Mouse (Mus musculus): ENCODE measurements around the gene Gm20388. TPM values are rescaled to one million over a fixed set of nuclear protein-coding genes. Genes with fewer than 3 reads are reported as not detected.

Gene Gm20388
- polyA plus RNA-seq, 1 experiment from 2014 or later, result 1.4 TPM

DNA sequence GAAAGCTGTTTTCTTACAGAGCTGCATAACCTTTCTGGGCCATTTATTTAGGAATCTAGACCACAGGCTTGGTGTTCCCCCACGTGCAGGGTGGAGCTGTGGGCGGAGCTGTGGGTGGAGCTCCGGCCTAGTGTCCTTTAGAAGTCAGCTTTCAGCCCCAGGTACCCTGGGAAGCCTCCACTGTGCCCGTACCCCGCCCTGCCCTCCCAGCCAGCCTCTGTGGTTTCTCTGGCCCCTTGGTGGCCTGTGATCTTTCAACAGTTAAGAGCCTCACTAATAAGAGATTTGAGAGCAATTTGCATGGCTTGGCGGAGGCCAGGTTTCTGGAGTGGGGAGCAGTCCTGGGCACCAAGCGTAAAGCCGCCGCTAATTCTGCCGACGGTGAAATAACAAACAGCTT, 979.4 kb downstream of the Gm20388 start:
- no peaks in the 10 kb centered on the region for H3K36me3 ChIP-seq (ENCODE audit: control insufficient read depth, insufficient read depth)
- H3K27ac ChIP-seq (ENCODE audit: low read length), result no peak overlapping the region
- H3K27me3 ChIP-seq (ENCODE audit: control insufficient read depth, insufficient read depth, low read depth, low read length), result peaks cover 65% of the 10 kb centered on the region
- no peak overlapping the region for H3K9ac ChIP-seq (ENCODE audit: low read depth, low read length)
- H3K4me1 ChIP-seq (ENCODE audit: control insufficient read depth, low read depth, low read length), result no peaks in the 10 kb centered on the region
- no peak overlapping the region for H3K4me2 ChIP-seq (ENCODE audit: low read depth, low read length)
- no peaks in the 10 kb centered on the region for H3K9me3 ChIP-seq (replicated peaks; ENCODE audit: control insufficient read depth, low read length)
- no peak overlapping the region for H3K4me3 ChIP-seq (ENCODE audit: low read depth, low read length)
- ATAC-seq (ENCODE audit: low read depth), result no peak
- WGBS (ENCODE audit: insufficient replicate concordance), result 8% methylated on average over 11 of the region's 11 CpGs

DNA sequence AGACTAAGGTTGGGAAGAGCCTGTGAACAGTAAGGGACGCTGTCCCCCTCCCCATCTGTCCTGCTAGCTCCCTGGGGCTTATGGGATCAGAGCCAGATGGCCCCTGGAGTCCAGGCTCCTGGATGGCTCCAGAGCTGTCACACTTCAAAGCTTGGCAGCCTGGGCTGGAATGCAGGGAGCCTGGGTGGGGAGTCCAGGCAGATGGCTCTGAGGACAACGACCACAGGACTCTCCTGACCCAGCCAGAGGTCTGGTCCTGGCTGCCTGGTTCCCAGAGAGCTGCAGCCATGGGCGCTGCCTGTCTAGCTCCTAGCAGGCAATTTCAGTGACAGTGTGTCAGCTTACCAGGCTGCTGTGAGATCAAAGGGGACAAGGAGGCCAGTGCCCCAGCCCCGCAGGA, 984.4 kb downstream of the Gm20388 start:
- H3K9ac ChIP-seq (ENCODE audit: low read depth, low read length), result no peak overlapping the region
- H3K27ac ChIP-seq (ENCODE audit: low read length), result no peak overlapping the region
- no peak for ATAC-seq (ENCODE audit: low read depth)
- H3K9me3 ChIP-seq (replicated peaks; ENCODE audit: control insufficient read depth, low read length), result no peaks in the 10 kb centered on the region
- H3K27me3 ChIP-seq (ENCODE audit: control insufficient read depth, insufficient read depth, low read depth, low read length), result peaks cover 37% of the 10 kb centered on the region
- 9% methylated on average over 4 of the region's 4 CpGs for WGBS (ENCODE audit: insufficient replicate concordance)
- H3K4me1 ChIP-seq (ENCODE audit: control insufficient read depth, low read depth, low read length), result no peaks in the 10 kb centered on the region
- no peak overlapping the region for H3K4me2 ChIP-seq (ENCODE audit: low read depth, low read length)
- no peak overlapping the region for H3K4me3 ChIP-seq (ENCODE audit: low read depth, low read length)
- no peaks in the 10 kb centered on the region for H3K36me3 ChIP-seq (ENCODE audit: control insufficient read depth, insufficient read depth)

DNA sequence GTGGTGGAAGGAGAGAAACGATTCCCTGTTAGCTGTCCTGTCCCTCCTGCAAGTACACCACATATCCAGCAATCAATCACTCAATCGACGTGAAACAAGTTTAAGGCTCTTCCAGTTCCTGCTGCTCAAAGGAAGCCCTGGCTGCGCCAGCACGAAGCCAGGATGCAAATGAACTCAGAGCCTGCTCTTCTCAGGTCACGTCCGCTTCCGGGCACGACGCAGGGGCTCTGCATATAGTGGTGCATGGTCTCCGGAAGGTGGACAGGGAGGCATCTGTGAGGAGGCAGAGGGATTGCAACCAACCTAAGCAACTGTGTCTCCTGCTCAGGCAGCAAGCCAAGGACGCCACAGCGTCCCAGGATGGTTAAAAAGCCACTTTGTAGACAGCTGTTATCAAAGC, 985.0 kb downstream of the Gm20388 start:
- no peaks in the 10 kb centered on the region for H3K36me3 ChIP-seq (ENCODE audit: control insufficient read depth, insufficient read depth)
- no peak overlapping the region for H3K9ac ChIP-seq (ENCODE audit: low read depth, low read length)
- H3K4me3 ChIP-seq (ENCODE audit: low read depth, low read length), result no peak overlapping the region
- ATAC-seq (ENCODE audit: low read depth), result no peak
- 5% methylated on average over 13 of the region's 13 CpGs for WGBS (ENCODE audit: insufficient replicate concordance)
- H3K27ac ChIP-seq (ENCODE audit: low read length), result no peak overlapping the region
- H3K4me2 ChIP-seq (ENCODE audit: low read depth, low read length), result no peak overlapping the region
- no peaks in the 10 kb centered on the region for H3K4me1 ChIP-seq (ENCODE audit: control insufficient read depth, low read depth, low read length)
- H3K27me3 ChIP-seq (ENCODE audit: control insufficient read depth, insufficient read depth, low read depth, low read length), result peaks cover 34% of the 10 kb centered on the region
- H3K9me3 ChIP-seq (replicated peaks; ENCODE audit: control insufficient read depth, low read length), result no peaks in the 10 kb centered on the region

DNA sequence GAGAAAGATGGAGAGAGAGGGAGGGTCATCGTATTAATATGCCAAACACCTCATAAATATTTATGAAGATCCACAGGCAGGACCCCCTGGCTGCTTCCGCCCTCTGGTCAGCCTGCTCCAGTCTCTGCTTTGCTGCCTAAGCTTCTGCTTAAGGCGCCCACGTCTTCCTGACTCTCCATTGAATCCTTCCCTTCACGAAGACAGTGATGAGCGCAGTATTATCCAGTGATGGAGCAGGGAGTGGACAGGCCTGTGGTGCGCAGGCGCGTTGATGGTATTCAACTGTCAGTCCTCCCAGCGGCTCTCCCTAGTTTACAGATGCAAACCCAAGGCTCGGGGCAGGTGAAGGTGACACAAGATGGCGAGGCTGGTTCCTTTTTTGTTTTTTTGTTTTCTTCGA, 985.6 kb downstream of the Gm20388 start:
- Histone ChIP-seq H3K4me3 (ENCODE audit: low read depth, low read length) (no peak overlapping the region), H3K4me1 (ENCODE audit: control insufficient read depth, low read depth, low read length) (no peaks in the 10 kb centered on the region), H3K9me3 (replicated peaks; ENCODE audit: control insufficient read depth, low read length) (no peaks in the 10 kb centered on the region), H3K36me3 (ENCODE audit: control insufficient read depth, insufficient read depth) (no peaks in the 10 kb centered on the region), H3K4me2 (ENCODE audit: low read depth, low read length) (no peak overlapping the region), H3K9ac (ENCODE audit: low read depth, low read length) (no peak overlapping the region), H3K27me3 (ENCODE audit: control insufficient read depth, insufficient read depth, low read depth, low read length) (peaks cover 32% of the 10 kb centered on the region), H3K27ac (ENCODE audit: low read length) (no peak overlapping the region)
- no peak for ATAC-seq (ENCODE audit: low read depth)
- 29% methylated on average over 13 of the region's 13 CpGs for WGBS (ENCODE audit: insufficient replicate concordance)

DNA sequence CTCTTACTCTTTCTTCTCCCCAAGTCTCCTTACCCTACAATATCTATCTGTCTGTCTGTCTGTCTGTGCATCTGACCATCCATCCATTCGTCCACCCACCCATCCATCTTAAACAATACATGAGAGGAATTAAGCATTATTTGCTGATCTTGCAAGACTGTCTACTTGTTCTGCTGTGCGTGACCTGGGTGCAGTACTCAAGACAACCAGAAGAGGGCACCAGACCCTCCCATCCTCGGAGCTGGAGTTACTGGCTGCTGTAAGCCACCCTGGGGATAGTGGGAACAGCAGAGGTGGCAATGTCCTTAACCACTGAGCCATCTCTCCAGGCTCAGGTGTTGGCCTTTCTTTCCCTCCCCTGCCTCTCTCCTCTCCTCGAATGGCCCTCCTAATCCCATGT, 987.4 kb downstream of the Gm20388 start:
- 37% methylated on average over 4 of the region's 4 CpGs for WGBS (ENCODE audit: insufficient replicate concordance)
- Histone ChIP-seq H3K4me1 (ENCODE audit: control insufficient read depth, low read depth, low read length) (no peaks in the 10 kb centered on the region), H3K27me3 (ENCODE audit: control insufficient read depth, insufficient read depth, low read depth, low read length) (peaks cover 25% of the 10 kb centered on the region), H3K36me3 (ENCODE audit: control insufficient read depth, insufficient read depth) (no peaks in the 10 kb centered on the region), H3K4me2 (ENCODE audit: low read depth, low read length) (no peak overlapping the region), H3K9ac (ENCODE audit: low read depth, low read length) (no peak overlapping the region), H3K4me3 (ENCODE audit: low read depth, low read length) (no peak overlapping the region), H3K27ac (ENCODE audit: low read length) (no peak overlapping the region), H3K9me3 (replicated peaks; ENCODE audit: control insufficient read depth, low read length) (no peaks in the 10 kb centered on the region)
- ATAC-seq (ENCODE audit: low read depth), result no peak

DNA sequence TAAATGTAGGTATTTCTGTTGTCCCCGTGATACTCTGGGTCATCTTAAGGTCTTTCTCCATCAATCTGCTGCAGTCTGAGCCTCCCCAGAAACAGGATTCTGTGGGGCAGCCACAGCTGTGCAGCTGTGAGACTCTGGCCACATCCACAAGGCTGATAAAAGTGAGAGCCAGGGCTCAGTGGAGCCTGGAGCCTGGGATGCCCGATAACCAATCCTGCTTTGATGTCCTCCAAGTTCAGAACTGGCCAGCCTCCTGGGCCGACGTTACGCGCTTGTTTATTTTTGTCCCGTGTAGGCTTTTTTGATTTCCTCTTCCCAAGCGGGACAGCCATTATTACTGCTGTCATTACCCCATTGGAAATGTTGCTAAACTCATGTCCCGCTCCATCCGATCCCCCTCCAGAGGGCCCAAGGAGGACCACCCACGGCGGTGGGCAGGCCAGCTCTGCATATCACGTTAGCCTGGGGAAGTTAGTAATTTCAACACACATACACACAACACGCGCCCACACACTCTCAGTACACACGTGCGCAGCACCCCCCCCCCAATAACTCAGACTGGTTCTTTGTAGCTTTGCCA, 988.3 kb downstream of the Gm20388 start:
- H3K4me3 ChIP-seq (ENCODE audit: low read depth, low read length), result no peak overlapping the region
- peaks cover 19% of the 10 kb centered on the region for H3K27me3 ChIP-seq (ENCODE audit: control insufficient read depth, insufficient read depth, low read depth, low read length)
- no peak overlapping the region for H3K27ac ChIP-seq (ENCODE audit: low read length)
- H3K4me2 ChIP-seq (ENCODE audit: low read depth, low read length), result no peak overlapping the region
- H3K36me3 ChIP-seq (ENCODE audit: control insufficient read depth, insufficient read depth), result no peaks in the 10 kb centered on the region
- no peak overlapping the region for H3K9ac ChIP-seq (ENCODE audit: low read depth, low read length)
- no peaks in the 10 kb centered on the region for H3K4me1 ChIP-seq (ENCODE audit: control insufficient read depth, low read depth, low read length)
- 48% methylated on average over 17 of the region's 17 CpGs for WGBS (ENCODE audit: insufficient replicate concordance)
- no peak for ATAC-seq (ENCODE audit: low read depth)
- H3K9me3 ChIP-seq (replicated peaks; ENCODE audit: control insufficient read depth, low read length), result no peaks in the 10 kb centered on the region

DNA sequence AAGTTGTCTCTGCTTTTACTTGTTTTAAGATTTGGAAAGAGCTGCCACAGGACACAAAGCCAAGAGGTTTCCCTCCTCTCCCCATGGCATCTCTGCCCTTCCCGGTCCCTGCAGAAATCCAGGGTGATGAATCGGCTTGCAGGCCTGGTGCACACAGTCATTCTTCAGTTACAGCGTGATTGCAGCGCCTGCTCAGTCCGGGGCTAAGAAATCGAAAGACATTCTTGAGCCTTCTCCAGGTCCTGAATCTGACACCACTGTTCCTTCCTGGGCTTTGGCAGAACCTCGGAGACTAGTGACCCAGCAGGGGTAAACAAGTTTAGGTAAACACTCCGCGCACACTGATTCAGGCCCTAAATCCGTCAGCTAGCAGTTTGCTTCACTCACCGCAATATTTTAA, 991.7 kb downstream of the Gm20388 start:
- Histone ChIP-seq H3K27me3 (ENCODE audit: control insufficient read depth, insufficient read depth, low read depth, low read length) (no peaks in the 10 kb centered on the region; the same call in 1 of the 2 replicates), H3K4me2 (ENCODE audit: low read depth, low read length) (no peak overlapping the region), H3K4me3 (ENCODE audit: low read depth, low read length) (no peak overlapping the region), H3K9me3 (replicated peaks; ENCODE audit: control insufficient read depth, low read length) (no peaks in the 10 kb centered on the region), H3K9ac (ENCODE audit: low read depth, low read length) (no peak overlapping the region), H3K27ac (ENCODE audit: low read length) (no peak overlapping the region), H3K36me3 (ENCODE audit: control insufficient read depth, insufficient read depth) (no peaks in the 10 kb centered on the region), H3K4me1 (ENCODE audit: control insufficient read depth, low read depth, low read length) (no peaks in the 10 kb centered on the region)
- WGBS (ENCODE audit: insufficient replicate concordance), result 42% methylated on average over 11 of the region's 11 CpGs
- no peak for ATAC-seq (ENCODE audit: low read depth)

DNA sequence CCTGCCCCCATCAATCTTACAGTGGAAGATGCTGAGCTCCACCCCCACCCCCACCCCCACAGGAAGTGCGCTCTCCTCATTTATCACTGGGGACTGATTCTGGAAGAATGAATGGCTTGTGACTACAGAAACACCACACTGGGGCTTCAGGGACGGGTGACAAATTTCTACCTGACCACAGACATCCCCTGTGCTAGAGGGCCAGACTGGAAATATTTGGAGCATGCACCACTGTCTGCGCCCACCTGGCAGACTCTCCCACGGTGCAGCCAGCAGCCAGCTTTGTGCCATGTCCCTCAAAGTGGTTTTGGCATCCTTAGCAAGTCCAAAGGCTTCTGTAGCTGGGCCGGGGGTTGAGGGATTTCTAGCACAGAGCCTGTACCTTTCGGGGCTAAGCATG, 997.0 kb downstream of the Gm20388 start:
- no peaks in the 10 kb centered on the region for H3K4me1 ChIP-seq (ENCODE audit: control insufficient read depth, low read depth, low read length)
- WGBS (ENCODE audit: insufficient replicate concordance), result 36% methylated on average over 6 of the region's 6 CpGs
- no peaks in the 10 kb centered on the region for H3K36me3 ChIP-seq (ENCODE audit: control insufficient read depth, insufficient read depth)

DNA sequence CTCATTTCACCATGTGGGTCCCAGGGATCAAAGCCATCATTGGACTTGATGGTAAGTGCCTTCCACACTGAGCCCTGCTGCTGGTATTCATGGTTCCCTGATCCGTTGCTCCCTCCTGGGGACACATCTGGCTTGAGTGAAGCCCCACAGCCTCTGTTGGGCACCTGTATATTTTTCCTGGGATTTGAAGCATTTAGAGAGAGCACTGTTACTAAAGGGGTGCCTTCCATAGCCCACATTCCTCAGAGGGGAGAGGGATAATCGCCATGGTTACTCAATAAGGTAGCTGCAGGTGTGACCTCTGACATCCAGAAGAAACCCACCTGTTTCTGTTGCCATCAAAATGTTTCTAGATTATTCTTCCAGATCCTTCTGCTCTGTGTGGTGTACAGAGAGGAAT, 1000.3 kb downstream of the Gm20388 start:
- Histone ChIP-seq H3K4me2 (ENCODE audit: low read depth, low read length) (no peak overlapping the region), H3K4me3 (ENCODE audit: low read depth, low read length) (no peak overlapping the region)

More for the DNA sequence above, 997.0 kb downstream of the Gm20388 start:
- no peak overlapping the region for H3K27ac ChIP-seq (ENCODE audit: low read length)
- H3K27me3 ChIP-seq (ENCODE audit: control insufficient read depth, insufficient read depth, low read depth, low read length), result no peaks in the 10 kb centered on the region
- no peak overlapping the region for H3K4me2 ChIP-seq (ENCODE audit: low read depth, low read length)
- H3K4me3 ChIP-seq (ENCODE audit: low read depth, low read length), result no peak overlapping the region
- no peak overlapping the region for H3K9ac ChIP-seq (ENCODE audit: low read depth, low read length)
- H3K9me3 ChIP-seq (replicated peaks; ENCODE audit: control insufficient read depth, low read length), result no peaks in the 10 kb centered on the region
- no peak for ATAC-seq (ENCODE audit: low read depth)

More for the DNA sequence above, 1000.3 kb downstream of the Gm20388 start:
- no peak overlapping the region for H3K9ac ChIP-seq (ENCODE audit: low read depth, low read length)
- no peak overlapping the region for H3K27ac ChIP-seq (ENCODE audit: low read length)
- no peaks in the 10 kb centered on the region for H3K9me3 ChIP-seq (replicated peaks; ENCODE audit: control insufficient read depth, low read length)
- H3K27me3 ChIP-seq (ENCODE audit: control insufficient read depth, insufficient read depth, low read depth, low read length), result no peaks in the 10 kb centered on the region
- 52% methylated on average over 2 of the region's 2 CpGs for WGBS (ENCODE audit: insufficient replicate concordance)
- H3K36me3 ChIP-seq (ENCODE audit: control insufficient read depth, insufficient read depth), result no peaks in the 10 kb centered on the region
- ATAC-seq (ENCODE audit: low read depth), result no peak
- H3K4me1 ChIP-seq (ENCODE audit: control insufficient read depth, low read depth, low read length), result no peaks in the 10 kb centered on the region

Data from liver, embryonic 16.5 days (tissue).